Mouse (Mus musculus): Measurements from ENCODE around the gene Pnpla2. TPM values are rescaled to one million over a fixed set of nuclear protein-coding genes. Genes with fewer than 3 reads are reported as not detected.
"Not testable (repeated sequence)": the region's sequence is repeated elsewhere in the genome, so short reads cannot be mapped to it uniquely, and the experiment has no call there.

Pnpla2 gene
- 13.7 and 14.9 TPM in 2 replicates for polyA plus RNA-seq (2016; fragmentation: Nextera tagmentation; extraction: Ambion mirVana)

DNA sequence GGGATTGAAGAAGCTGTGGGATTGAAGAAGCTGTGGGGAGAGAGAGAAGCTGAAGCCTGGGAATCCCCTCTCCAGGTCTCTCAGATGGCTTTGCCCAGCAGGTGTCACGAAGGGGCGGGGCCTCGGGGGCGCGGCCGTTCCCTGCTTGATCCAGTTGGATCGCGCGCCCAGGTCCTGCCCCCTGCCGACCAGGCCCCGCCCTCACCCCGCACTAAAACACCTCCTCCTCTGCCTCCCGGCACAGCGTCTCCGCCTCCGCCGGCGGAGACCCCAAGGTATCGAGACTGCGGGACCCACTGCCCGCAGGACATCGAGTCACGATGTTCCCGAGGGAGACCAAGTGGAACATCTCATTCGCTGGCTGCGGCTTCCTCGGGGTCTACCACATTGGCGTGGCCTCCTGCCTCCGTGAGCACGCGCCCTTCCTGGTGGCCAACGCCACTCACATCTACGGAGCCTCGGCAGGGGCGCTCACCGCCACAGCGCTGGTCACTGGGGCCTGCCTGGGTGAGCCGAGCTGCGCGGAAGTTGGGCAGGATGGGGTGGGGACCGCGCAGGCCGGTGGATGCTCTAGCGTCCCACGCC lies at the start of gene Pnpla2:
Pnpla2 (plus strand) TSS at position 232 of the 585 bp plus-strand sequence.
- H3K27ac ChIP-seq = peak within 1 kb of the TSS; percentile 66; the same call in 1 of the 2 replicates
- H3K9ac ChIP-seq (replicated peaks) = peak within 1 kb of the TSS; percentile 66
- peak; percentile 74 for ATAC-seq (ENCODE audit: insufficient number of reproducible peaks, insufficient read depth, low FRiP score, low TSS enrichment, low read depth)
- no peaks in the 10 kb centered on the region for H3K9me3 ChIP-seq
- H3K27me3 ChIP-seq = peaks cover 27% of the 10 kb centered on the region
- H3K4me2 ChIP-seq = peak within 1 kb of the TSS; percentile 98
- peak within 1 kb of the TSS; percentile 61 for H3K4me3 ChIP-seq (replicated peaks)
- H3K4me1 ChIP-seq (replicated peaks) = peaks cover 17% of the 10 kb centered on the region
- under 1% methylated on average over 45 of the region's 45 CpGs for WGBS
- H3K36me3 ChIP-seq = peaks cover 31% of the 10 kb centered on the region

DNA sequence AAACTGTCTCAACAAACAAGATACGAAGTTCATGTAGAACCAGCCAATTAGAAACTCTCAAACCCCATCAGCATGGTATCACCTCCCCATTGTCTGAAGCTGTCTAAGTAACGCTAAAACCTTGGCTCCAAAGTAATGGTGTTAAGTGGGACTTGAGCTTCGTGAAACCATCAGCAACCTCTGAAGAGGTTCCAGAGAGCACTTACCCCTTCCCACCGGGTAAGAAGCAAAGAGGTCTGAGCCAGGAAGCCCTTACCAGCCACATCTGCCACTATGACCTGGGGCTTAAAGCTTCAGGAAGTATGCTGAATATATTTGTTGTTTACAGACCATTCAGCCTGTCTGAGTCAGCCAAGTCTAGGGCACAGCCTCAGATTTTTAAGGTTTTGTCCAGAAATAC lies 49.5 kb upstream of the Pnpla2 start:
- Histone ChIP-seq H3K9ac (replicated peaks) (no peak overlapping the region), H3K4me1 (replicated peaks) (no peaks in the 10 kb centered on the region; the same call in 1 of the 2 replicates), H3K27ac (no peak overlapping the region), H3K9me3 (no peaks in the 10 kb centered on the region), H3K4me2 (no peak overlapping the region), H3K36me3 (peaks cover 67% of the 10 kb centered on the region), H3K27me3 (no peaks in the 10 kb centered on the region), H3K4me3 (replicated peaks) (no peak overlapping the region)
- WGBS = 85% methylated on average over 4 of the region's 4 CpGs
- ATAC-seq (ENCODE audit: insufficient number of reproducible peaks, insufficient read depth, low FRiP score, low TSS enrichment, low read depth) = no peak

- H3K9ac ChIP-seq (replicated peaks); H3K4me2 ChIP-seq; H3K4me3 ChIP-seq (replicated peaks); H3K9me3 ChIP-seq; H3K4me1 ChIP-seq (replicated peaks); ATAC-seq (ENCODE audit: insufficient number of reproducible peaks, insufficient read depth, low FRiP score, low TSS enrichment, low read depth); H3K27ac ChIP-seq; H3K27me3 ChIP-seq: not testable (repeated sequence)
- H3K36me3 ChIP-seq = peaks cover 61% of the 10 kb centered on the region
- WGBS = 96% methylated on average over 7 of the region's 7 CpGs
Observed at GRCm38 (mm10) chr7:141407670-141408069, 47.3 kb upstream of the Pnpla2 start.

DNA sequence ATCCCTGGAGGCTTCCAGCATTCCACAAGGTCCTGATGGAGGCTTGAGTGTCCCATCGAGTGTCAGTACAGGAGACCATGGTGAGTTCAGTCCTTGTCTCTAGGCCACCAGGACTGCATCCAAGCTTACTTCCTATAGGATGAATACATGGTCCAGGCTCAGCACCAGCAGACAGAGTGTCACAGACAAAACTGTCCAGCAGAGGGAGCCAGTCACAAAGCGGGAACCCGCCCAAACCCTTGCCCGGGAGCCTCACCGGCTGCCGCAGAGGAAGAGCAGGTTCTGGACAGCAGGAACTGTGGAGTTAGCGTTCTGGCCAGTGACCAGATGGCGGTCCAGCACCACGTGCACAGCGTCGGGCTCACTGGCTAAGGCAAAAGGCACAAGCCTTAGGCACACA lies 46.2 kb upstream of the Pnpla2 start:
- H3K27ac ChIP-seq = no peak overlapping the region
- no peak overlapping the region for H3K4me2 ChIP-seq
- 0 out of 2 replicates have a peak, but pooled peaks have one; percentile 17 for ATAC-seq (ENCODE audit: insufficient number of reproducible peaks, insufficient read depth, low FRiP score, low TSS enrichment, low read depth)
- 16% methylated on average over 11 of the region's 11 CpGs for WGBS
- H3K4me1 ChIP-seq (replicated peaks) = peaks cover 8% of the 10 kb centered on the region
- H3K4me3 ChIP-seq (replicated peaks) = no peak overlapping the region
- H3K9me3 ChIP-seq = no peaks in the 10 kb centered on the region
- no peaks in the 10 kb centered on the region for H3K27me3 ChIP-seq
- H3K9ac ChIP-seq (replicated peaks) = no peak overlapping the region
- peaks cover 51% of the 10 kb centered on the region for H3K36me3 ChIP-seq

GRCm38 (mm10) chr7:141410631-141411030 lies 44.4 kb upstream of the Pnpla2 start:
- WGBS = 86% methylated on average over 8 of the region's 8 CpGs
- ATAC-seq (ENCODE audit: insufficient number of reproducible peaks, insufficient read depth, low FRiP score, low TSS enrichment, low read depth) = no peak
- Histone ChIP-seq H3K4me3 (replicated peaks) (no peak overlapping the region), H3K36me3 (peaks cover 47% of the 10 kb centered on the region), H3K9ac (replicated peaks) (no peak overlapping the region), H3K4me2 (no peak overlapping the region), H3K27ac (no peak overlapping the region), H3K27me3 (no peaks in the 10 kb centered on the region), H3K4me1 (replicated peaks) (peaks cover 8% of the 10 kb centered on the region), H3K9me3 (no peaks in the 10 kb centered on the region)

DNA sequence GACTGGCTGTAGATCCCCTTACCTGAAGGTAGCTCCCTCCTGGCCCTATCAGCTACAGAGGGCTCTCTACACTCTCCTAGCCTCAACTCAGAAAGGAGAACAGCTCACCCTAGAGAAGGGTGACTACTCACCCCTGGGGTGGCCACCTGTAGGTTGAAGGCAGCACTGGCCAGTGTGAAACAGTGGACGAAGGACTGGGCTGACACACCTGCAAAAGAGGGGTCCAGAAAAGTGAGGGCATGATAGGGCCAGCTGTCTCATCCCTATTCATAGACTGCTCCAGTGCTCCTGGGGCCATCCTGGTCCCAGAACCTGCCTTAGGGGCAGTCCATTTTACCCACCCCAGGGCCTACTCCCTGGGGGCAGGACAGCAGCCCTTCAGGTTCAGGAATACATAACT lies 43.3 kb upstream of the Pnpla2 start:
- no peaks in the 10 kb centered on the region for H3K9me3 ChIP-seq
- no peak overlapping the region for H3K9ac ChIP-seq (replicated peaks)
- H3K4me2 ChIP-seq = no peak overlapping the region
- no peak for ATAC-seq (ENCODE audit: insufficient number of reproducible peaks, insufficient read depth, low FRiP score, low TSS enrichment, low read depth)
- peaks cover 8% of the 10 kb centered on the region for H3K4me1 ChIP-seq (replicated peaks)
- peaks cover 47% of the 10 kb centered on the region for H3K36me3 ChIP-seq
- 76% methylated on average over 1 of the region's 1 CpGs for WGBS
- no peak overlapping the region for H3K27ac ChIP-seq
- H3K4me3 ChIP-seq (replicated peaks) = no peak overlapping the region
- no peaks in the 10 kb centered on the region for H3K27me3 ChIP-seq

DNA sequence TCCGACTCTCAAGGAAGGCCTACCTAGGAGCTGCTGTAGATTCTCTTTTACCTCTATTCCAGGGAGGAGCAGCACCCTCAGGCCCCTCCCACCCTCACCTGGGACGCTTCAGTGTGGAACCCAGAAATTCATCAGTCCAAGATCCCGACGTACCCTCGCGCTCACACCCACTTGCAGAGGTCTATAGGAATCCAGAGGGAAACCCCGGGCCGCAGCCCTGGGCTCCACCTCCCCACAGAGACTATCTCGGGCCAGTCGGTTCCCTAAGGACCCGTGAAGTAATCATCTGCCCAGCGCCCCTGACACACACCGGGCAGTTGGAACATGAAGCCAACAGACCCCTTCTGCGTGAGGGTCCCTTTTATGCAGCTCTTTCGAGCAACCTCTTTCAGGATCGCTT lies 41.7 kb upstream of the Pnpla2 start:
- WGBS = 3% methylated on average over 16 of the region's 16 CpGs
- peak overlapping the region; percentile 80 for H3K4me3 ChIP-seq (replicated peaks)

DNA sequence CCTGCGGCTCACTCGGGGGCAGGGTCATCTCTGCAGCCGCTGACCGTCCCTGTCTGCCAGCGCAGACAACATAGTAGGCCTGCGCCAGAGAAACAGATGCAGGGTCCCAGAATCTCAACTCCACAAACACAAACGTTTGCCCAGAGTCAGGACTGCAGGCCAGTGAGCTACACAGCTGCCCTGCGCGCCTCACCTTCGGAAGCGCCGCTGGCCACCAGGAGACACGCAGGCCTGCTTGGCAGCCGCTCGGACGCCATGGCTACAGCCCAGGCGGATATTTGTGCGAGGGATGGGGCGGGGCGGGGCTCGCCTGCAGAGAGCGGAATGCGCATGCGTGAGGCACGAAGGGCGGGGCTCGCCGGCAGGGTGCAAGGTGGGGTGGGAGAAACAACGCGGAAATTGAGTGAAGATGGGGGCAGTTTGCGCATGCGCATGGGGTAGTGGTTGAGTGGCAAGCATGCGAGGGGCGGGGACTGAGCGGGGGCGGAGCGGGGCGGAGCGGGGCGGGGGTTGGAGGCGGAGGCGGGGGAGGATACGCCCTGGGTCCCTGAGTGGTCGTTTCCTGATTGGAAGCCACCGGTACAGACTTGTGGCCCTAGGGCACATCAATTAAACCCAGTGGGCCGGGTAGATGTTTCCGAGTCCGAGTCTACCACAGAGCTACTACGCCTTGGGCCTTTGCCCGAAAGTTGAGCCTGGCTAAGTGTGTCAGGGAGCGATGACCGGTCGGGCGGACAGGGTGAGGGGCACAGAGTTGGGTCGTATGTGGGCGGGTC lies 41.0 kb upstream of the Pnpla2 start, which contains the start of gene Gatd1:
Gatd1 (minus strand) TSS at position 328 of the 776 bp plus-strand sequence.
- Histone ChIP-seq H3K9ac (replicated peaks) (peak within 1 kb of the TSS; percentile 86), H3K4me3 (replicated peaks) (peak within 1 kb of the TSS; percentile 80), H3K27ac (peak within 1 kb of the TSS; percentile 82), H3K4me2 (peak within 1 kb of the TSS; percentile 92), H3K4me1 (replicated peaks) (peaks cover 12% of the 10 kb centered on the region), H3K9me3 (no peaks in the 10 kb centered on the region), H3K27me3 (0 out of 2 replicates have a peak, but pooled peaks cover 3% of the 10 kb centered on the region), H3K36me3 (peaks cover 30% of the 10 kb centered on the region)
- under 1% methylated on average over 56 of the region's 56 CpGs for WGBS
- peak; percentile 82 for ATAC-seq (ENCODE audit: insufficient number of reproducible peaks, insufficient read depth, low FRiP score, low TSS enrichment, low read depth)

More for the DNA sequence above, 41.7 kb upstream of the Pnpla2 start:
- Histone ChIP-seq H3K9ac (replicated peaks) (peak overlapping the region; percentile 86), H3K27ac (peak overlapping the region; percentile 82), H3K4me1 (replicated peaks) (peaks cover 8% of the 10 kb centered on the region), H3K27me3 (0 out of 2 replicates have a peak, but pooled peaks cover 3% of the 10 kb centered on the region), H3K36me3 (peaks cover 37% of the 10 kb centered on the region), H3K4me2 (peak overlapping the region; percentile 92), H3K9me3 (no peaks in the 10 kb centered on the region)
- ATAC-seq (ENCODE audit: insufficient number of reproducible peaks, insufficient read depth, low FRiP score, low TSS enrichment, low read depth) = peak; percentile 5; the same call in 1 of the 2 replicates

DNA sequence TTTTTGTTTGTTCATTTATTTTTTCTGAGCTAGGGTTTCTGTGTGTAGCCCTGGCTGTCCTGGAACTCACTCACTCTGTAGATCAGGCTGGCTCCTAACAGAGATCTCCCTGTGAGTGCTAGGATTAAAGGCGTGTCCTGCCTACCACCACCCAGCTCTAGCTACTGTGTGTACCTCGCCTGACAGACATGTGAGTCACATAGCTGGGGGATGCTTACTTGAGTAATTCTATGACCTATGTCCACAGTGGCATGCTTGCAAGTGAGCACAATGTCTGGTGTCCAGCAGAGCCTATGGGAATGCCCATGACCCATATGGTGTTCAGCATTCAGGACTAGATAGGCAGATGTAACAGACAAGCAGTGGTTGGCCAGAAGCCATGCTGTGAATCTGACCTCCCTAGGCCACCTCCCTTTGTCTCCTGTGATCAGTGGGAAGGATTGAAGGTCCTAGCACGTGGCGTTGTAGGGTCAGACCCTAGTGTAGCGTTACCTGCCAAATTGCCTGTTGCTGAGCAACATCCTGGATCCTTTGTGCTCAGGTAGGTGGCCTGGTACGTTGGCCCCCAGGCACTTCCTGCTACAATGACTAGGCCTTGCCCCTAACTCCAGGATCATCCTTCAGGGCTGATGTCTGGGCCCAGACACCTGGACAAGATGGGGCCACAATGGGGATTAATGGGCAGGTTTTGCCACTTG lies 38.7 kb upstream of the Pnpla2 start:
- 86% methylated on average over 6 of the region's 6 CpGs for WGBS
- 0 out of 2 replicates have a peak, but pooled peaks cover 3% of the 10 kb centered on the region for H3K27me3 ChIP-seq
- no peak overlapping the region for H3K4me2 ChIP-seq
- H3K27ac ChIP-seq = no peak overlapping the region
- peaks cover 7% of the 10 kb centered on the region; the same call in 1 of the 2 replicates for H3K36me3 ChIP-seq
- no peak for ATAC-seq (ENCODE audit: insufficient number of reproducible peaks, insufficient read depth, low FRiP score, low TSS enrichment, low read depth)
- H3K9me3 ChIP-seq = no peaks in the 10 kb centered on the region
- H3K9ac ChIP-seq (replicated peaks) = no peak overlapping the region
- H3K4me3 ChIP-seq (replicated peaks) = no peak overlapping the region
- H3K4me1 ChIP-seq (replicated peaks) = peaks cover 13% of the 10 kb centered on the region; the same call in 1 of the 2 replicates

GRCm38 (mm10) chr7:141417731-141418681 lies 37.0 kb upstream of the Pnpla2 start:
- Histone ChIP-seq H3K9ac (replicated peaks) (no peak overlapping the region), H3K9me3 (no peaks in the 10 kb centered on the region), H3K4me1 (replicated peaks) (peaks cover 9% of the 10 kb centered on the region; the same call in 1 of the 2 replicates), H3K27ac (no peak overlapping the region), H3K27me3 (0 out of 2 replicates have a peak, but pooled peaks cover 3% of the 10 kb centered on the region), H3K4me3 (replicated peaks) (no peak overlapping the region), H3K4me2 (no peak overlapping the region), H3K36me3 (no peaks in the 10 kb centered on the region)
- ATAC-seq (ENCODE audit: insufficient number of reproducible peaks, insufficient read depth, low FRiP score, low TSS enrichment, low read depth) = no peak
- 73% methylated on average over 8 of the region's 8 CpGs for WGBS

Data from limb, embryonic 12.5 days (tissue).